Mouse (Mus musculus): Measurements from ENCODE around the gene Ppp2r5d. TPM values are rescaled to one million over a fixed set of nuclear protein-coding genes. Genes with fewer than 3 reads are reported as not detected.

Ppp2r5d gene
- polyA plus RNA-seq, 1 experiment: 113 TPM

DNA sequence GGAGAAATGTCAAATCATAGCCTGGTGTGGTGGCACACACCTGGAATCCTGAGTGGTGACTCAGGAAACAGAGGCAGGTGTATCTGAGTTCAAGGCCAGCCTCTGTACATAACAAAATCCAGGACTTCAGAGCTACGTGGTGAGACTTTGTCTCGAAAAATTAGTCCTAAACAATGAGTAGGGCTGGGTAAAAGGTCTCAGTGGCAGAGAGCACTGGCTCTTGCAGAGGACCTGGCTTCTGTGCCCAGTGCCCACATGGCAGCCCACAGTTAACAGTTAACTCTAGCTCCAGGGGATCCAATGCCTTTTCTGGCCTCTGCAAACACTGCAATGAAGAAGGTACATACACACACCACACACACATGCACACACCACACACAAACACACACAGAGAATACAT is 42.9 kb upstream of the Ppp2r5d start:
- no peak for DNase-seq
- TF ChIP-seq CTCF (IDR thresholded peaks at IDR 0.05; ENCODE audit: borderline replicate concordance, control insufficient read depth, extremely low read depth, insufficient read depth, low read length, poor library complexity) (no peak), POLR2A (IDR thresholded peaks at IDR 0.05; ENCODE audit: control insufficient read depth, extremely low read depth, insufficient read depth, low read length, poor library complexity) (no peak)
- no peak overlapping the region for H3K27ac ChIP-seq (ENCODE audit: control insufficient read depth, insufficient read depth, low read length)
- no peaks in the 10 kb centered on the region for H3K27me3 ChIP-seq (ENCODE audit: control insufficient read depth, insufficient read depth, low read length)
- peaks cover 5% of the 10 kb centered on the region for H3K4me1 ChIP-seq (replicated peaks; ENCODE audit: control insufficient read depth, insufficient read depth, low read length)
- WGBS: 98% methylated on average over 2 of the region's 2 CpGs
- H3K4me3 ChIP-seq (ENCODE audit: control insufficient read depth, insufficient read depth, low read length): no peak overlapping the region
- H3K36me3 ChIP-seq (ENCODE audit: control insufficient read depth, insufficient read depth, low read length): peaks cover 21% of the 10 kb centered on the region

DNA sequence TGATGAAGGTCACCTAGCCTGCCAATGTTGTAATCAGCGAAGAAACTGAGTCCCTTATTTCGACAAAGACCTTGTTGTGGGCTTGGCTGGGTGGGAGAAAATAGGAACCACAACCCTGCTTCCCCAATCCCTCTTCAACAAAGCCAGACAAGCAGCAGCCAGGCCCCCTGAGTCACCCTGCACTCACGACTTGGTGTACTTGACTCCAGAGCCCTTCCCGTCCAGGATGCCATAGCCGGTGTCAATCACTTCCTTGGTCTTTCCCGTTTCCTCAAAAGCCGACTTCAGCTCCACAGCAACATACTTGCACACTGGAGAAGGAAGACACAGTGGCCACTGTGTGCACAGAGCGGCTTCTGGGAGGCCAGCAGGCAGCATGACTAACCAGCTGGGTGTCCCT is 42.3 kb upstream of the Ppp2r5d start:
- peaks cover 5% of the 10 kb centered on the region for H3K4me1 ChIP-seq (replicated peaks; ENCODE audit: control insufficient read depth, insufficient read depth, low read length)
- no peak overlapping the region for H3K27ac ChIP-seq (ENCODE audit: control insufficient read depth, insufficient read depth, low read length)
- TF ChIP-seq CTCF (IDR thresholded peaks at IDR 0.05; ENCODE audit: borderline replicate concordance, control insufficient read depth, extremely low read depth, insufficient read depth, low read length, poor library complexity) (no peak), POLR2A (IDR thresholded peaks at IDR 0.05; ENCODE audit: control insufficient read depth, extremely low read depth, insufficient read depth, low read length, poor library complexity) (no peak)
- DNase-seq: no peak
- WGBS: 87% methylated on average over 8 of the region's 8 CpGs
- peaks cover 24% of the 10 kb centered on the region for H3K36me3 ChIP-seq (ENCODE audit: control insufficient read depth, insufficient read depth, low read length)
- H3K27me3 ChIP-seq (ENCODE audit: control insufficient read depth, insufficient read depth, low read length): no peaks in the 10 kb centered on the region
- H3K4me3 ChIP-seq (ENCODE audit: control insufficient read depth, insufficient read depth, low read length): no peak overlapping the region

DNA sequence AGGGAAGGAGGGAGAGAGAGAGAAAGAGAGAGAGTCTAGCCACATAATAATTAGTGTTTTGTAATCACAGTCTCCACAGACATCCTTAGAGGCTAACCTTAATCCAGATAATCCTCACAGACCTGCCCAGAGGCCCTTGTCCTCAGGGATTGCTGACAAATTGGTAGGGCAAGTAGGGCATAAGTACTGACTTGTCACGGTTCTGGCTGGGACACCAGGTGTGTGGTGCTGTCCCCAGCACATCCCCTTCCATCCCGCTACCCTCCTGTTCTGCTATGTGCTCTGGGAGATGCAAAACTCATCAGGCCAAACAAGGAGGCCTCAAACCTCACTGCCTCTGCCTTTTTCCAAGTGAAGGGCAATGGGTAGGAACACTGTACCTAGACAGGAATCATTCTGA is 40.6 kb upstream of the Ppp2r5d start:
- H3K27ac ChIP-seq (ENCODE audit: control insufficient read depth, insufficient read depth, low read length): no peak overlapping the region
- H3K36me3 ChIP-seq (ENCODE audit: control insufficient read depth, insufficient read depth, low read length): peaks cover 28% of the 10 kb centered on the region
- WGBS: 100% methylated on average over 2 of the region's 2 CpGs
- no peaks in the 10 kb centered on the region for H3K27me3 ChIP-seq (ENCODE audit: control insufficient read depth, insufficient read depth, low read length)
- H3K4me3 ChIP-seq (ENCODE audit: control insufficient read depth, insufficient read depth, low read length): no peak overlapping the region
- TF ChIP-seq POLR2A (IDR thresholded peaks at IDR 0.05; ENCODE audit: control insufficient read depth, extremely low read depth, insufficient read depth, low read length, poor library complexity): no peak
- no peak for TF ChIP-seq CTCF (IDR thresholded peaks at IDR 0.05; ENCODE audit: borderline replicate concordance, control insufficient read depth, extremely low read depth, insufficient read depth, low read length, poor library complexity)
- H3K4me1 ChIP-seq (replicated peaks; ENCODE audit: control insufficient read depth, insufficient read depth, low read length): no peaks in the 10 kb centered on the region; the same call in 1 of the 2 replicates
- no peak for DNase-seq

DNA sequence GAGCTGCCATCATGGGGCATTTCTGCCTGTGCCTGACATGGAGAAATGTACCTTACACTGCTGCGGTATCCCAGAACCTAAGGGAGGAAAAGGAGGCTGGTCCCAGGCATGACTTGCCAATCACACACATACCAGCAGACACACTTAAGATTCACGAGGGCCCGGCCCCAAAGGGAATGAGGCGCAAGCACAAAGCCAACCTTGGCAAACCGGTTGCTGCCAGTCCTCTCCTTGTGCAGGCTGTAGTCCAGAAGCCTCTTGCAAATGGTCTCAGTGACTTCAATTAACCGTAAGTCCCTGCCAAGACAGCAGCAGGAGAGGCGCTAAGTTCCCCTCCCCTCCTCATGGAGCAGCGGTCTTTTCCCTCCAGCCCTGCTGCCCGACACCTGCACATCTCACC is 38.1 kb upstream of the Ppp2r5d start:
- peaks cover 28% of the 10 kb centered on the region for H3K36me3 ChIP-seq (ENCODE audit: control insufficient read depth, insufficient read depth, low read length)
- H3K4me1 ChIP-seq (replicated peaks; ENCODE audit: control insufficient read depth, insufficient read depth, low read length): no peaks in the 10 kb centered on the region
- WGBS: 96% methylated on average over 9 of the region's 9 CpGs
- DNase-seq: no peak
- TF ChIP-seq POLR2A (IDR thresholded peaks at IDR 0.05; ENCODE audit: control insufficient read depth, extremely low read depth, insufficient read depth, low read length, poor library complexity): no peak
- no peak for TF ChIP-seq CTCF (IDR thresholded peaks at IDR 0.05; ENCODE audit: borderline replicate concordance, control insufficient read depth, extremely low read depth, insufficient read depth, low read length, poor library complexity)
- H3K27ac ChIP-seq (ENCODE audit: control insufficient read depth, insufficient read depth, low read length): no peak overlapping the region
- H3K27me3 ChIP-seq (ENCODE audit: control insufficient read depth, insufficient read depth, low read length): no peaks in the 10 kb centered on the region
- H3K4me3 ChIP-seq (ENCODE audit: control insufficient read depth, insufficient read depth, low read length): no peak overlapping the region

DNA sequence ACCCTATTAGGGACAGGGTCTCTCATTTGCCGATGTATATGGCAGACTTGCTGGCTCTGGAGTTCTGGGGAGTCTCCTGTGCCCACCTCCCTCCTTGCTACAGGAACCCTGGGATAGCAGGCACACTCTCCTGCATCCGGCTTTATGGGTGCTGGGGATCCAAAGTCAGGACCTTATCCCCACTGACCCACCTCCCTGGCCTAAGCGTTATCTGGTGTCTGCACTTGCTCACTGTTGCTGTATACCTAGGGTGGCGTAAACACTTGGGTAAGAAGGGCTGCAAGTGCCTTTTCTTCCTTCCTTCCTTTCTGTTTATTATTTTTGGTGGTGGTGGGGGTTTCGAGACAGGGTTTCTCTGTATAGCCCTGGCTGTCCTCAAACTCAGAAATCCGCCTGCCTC is 36.4 kb upstream of the Ppp2r5d start:
- Histone ChIP-seq H3K36me3 (ENCODE audit: control insufficient read depth, insufficient read depth, low read length) (peaks cover 25% of the 10 kb centered on the region), H3K4me3 (ENCODE audit: control insufficient read depth, insufficient read depth, low read length) (no peak overlapping the region), H3K27ac (ENCODE audit: control insufficient read depth, insufficient read depth, low read length) (no peak overlapping the region), H3K4me1 (replicated peaks; ENCODE audit: control insufficient read depth, insufficient read depth, low read length) (no peaks in the 10 kb centered on the region), H3K27me3 (ENCODE audit: control insufficient read depth, insufficient read depth, low read length) (no peaks in the 10 kb centered on the region)
- no peak for DNase-seq
- no peak for TF ChIP-seq CTCF (IDR thresholded peaks at IDR 0.05; ENCODE audit: borderline replicate concordance, control insufficient read depth, extremely low read depth, insufficient read depth, low read length, poor library complexity)
- no peak for TF ChIP-seq POLR2A (IDR thresholded peaks at IDR 0.05; ENCODE audit: control insufficient read depth, extremely low read depth, insufficient read depth, low read length, poor library complexity)
- WGBS: 95% methylated on average over 6 of the region's 6 CpGs

DNA sequence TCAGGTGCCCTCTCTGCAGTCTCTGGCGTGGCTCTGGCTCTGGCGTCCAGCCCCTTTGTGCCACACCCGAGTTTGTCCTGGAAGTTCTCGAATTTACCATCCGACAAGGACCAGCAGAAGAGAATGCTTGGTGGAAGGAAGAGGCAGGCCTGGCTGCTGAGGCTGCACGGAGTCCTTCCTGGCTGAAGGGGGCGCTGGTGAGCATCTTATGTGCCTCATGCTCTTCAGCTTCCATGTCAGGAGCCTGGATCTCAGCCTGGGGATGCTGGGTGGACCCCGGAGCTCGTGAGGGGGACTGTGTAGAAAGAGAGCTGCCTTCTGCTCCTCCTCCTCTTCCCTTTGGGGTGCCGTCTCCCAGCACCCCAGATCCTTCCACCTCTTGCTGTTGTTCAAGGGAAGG is 31.2 kb upstream of the Ppp2r5d start:
- WGBS: 83% methylated on average over 9 of the region's 10 CpGs
- TF ChIP-seq POLR2A (IDR thresholded peaks at IDR 0.05; ENCODE audit: control insufficient read depth, extremely low read depth, insufficient read depth, low read length, poor library complexity) (no peak), CTCF (IDR thresholded peaks at IDR 0.05; ENCODE audit: borderline replicate concordance, control insufficient read depth, extremely low read depth, insufficient read depth, low read length, poor library complexity) (peak; percentile 78)
- peak; percentile 57 for DNase-seq
- H3K27ac ChIP-seq (ENCODE audit: control insufficient read depth, insufficient read depth, low read length): no peak overlapping the region
- H3K27me3 ChIP-seq (ENCODE audit: control insufficient read depth, insufficient read depth, low read length): no peaks in the 10 kb centered on the region
- H3K36me3 ChIP-seq (ENCODE audit: control insufficient read depth, insufficient read depth, low read length): peaks cover 6% of the 10 kb centered on the region; the same call in 1 of the 2 replicates
- no peak overlapping the region for H3K4me3 ChIP-seq (ENCODE audit: control insufficient read depth, insufficient read depth, low read length)
- no peaks in the 10 kb centered on the region for H3K4me1 ChIP-seq (replicated peaks; ENCODE audit: control insufficient read depth, insufficient read depth, low read length)

DNA sequence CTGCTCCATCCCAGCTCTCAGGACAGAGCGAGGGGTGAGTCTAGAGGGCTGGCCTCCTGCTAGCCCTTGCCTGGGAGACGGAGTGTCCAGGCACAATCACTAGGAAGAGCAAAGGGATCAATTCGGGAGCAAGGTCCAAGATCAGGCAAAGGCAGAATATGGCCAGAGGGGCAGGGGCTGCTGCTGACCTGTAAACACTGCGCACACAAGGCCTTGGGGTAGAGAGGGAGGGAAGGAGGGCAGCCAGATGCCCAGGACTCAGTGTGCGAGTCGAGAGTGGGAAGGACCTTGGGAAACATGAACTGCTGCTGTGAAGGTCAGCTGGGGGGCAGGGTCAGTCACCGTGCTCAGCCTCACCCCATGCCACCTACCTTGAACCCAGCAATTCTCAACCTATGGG is 30.4 kb upstream of the Ppp2r5d start:
- 98% methylated on average over 7 of the region's 7 CpGs for WGBS
- Histone ChIP-seq H3K36me3 (ENCODE audit: control insufficient read depth, insufficient read depth, low read length) (peaks cover 6% of the 10 kb centered on the region; the same call in 1 of the 2 replicates), H3K4me3 (ENCODE audit: control insufficient read depth, insufficient read depth, low read length) (no peak overlapping the region), H3K4me1 (replicated peaks; ENCODE audit: control insufficient read depth, insufficient read depth, low read length) (no peaks in the 10 kb centered on the region), H3K27me3 (ENCODE audit: control insufficient read depth, insufficient read depth, low read length) (no peaks in the 10 kb centered on the region), H3K27ac (ENCODE audit: control insufficient read depth, insufficient read depth, low read length) (no peak overlapping the region)
- TF ChIP-seq CTCF (IDR thresholded peaks at IDR 0.05; ENCODE audit: borderline replicate concordance, control insufficient read depth, extremely low read depth, insufficient read depth, low read length, poor library complexity) (no peak), POLR2A (IDR thresholded peaks at IDR 0.05; ENCODE audit: control insufficient read depth, extremely low read depth, insufficient read depth, low read length, poor library complexity) (no peak)
- DNase-seq: no peak

Data from thymus, adult 2 months (tissue).